Comparison of ENCODE assay signal across 8 mouse cellular contexts in genomic region chr2:154427853-154428360, GRCm38 (mm10). TPM values are rescaled to one million over a fixed set of nuclear protein-coding genes. Genes with fewer than 3 reads are reported as not detected.
DNase-seq lines count a peak whose midpoint lies in the region; ATAC-seq lines count a peak whose summit lies in the region.

No protein-coding gene starts in this region.

- no peak overlapping the region for H3K9ac ChIP-seq in forebrain, embryonic 14.5 days (ENCODE audit: low read length)
- H3K9ac ChIP-seq in midbrain, embryonic 12.5 days (replicated peaks) = no peak overlapping the region

- ATAC-seq in forebrain, embryonic 14.5 days = no peak
- no peak for ATAC-seq in midbrain, embryonic 12.5 days (ENCODE audit: low FRiP score, low read depth)

- WGBS in forebrain, embryonic 14.5 days = 13% methylated on average over 17 of the region's 17 CpGs
- 20% methylated on average over 17 of the region's 17 CpGs for WGBS in midbrain, embryonic 12.5 days

- peak; percentile 62 for DNase-seq in retina, postnatal 1 day
- no peak for DNase-seq in retina, embryonic 14.5 days (ENCODE audit: low spot score)
- DNase-seq in forebrain, embryonic 14.5 days (ENCODE audit: low spot score) = no peak
- DNase-seq in kidney, postnatal 36 days = peak; percentile 78 to 88
- DNase-seq in layer of hippocampus, adult 11-12 months (ENCODE audit: low spot score) = no peak
- DNase-seq in gastrocnemius, adult 8-10 months (ENCODE audit: low spot score in 2 of 2) = no peak
- DNase-seq in layer of hippocampus, adult 9-10 months (ENCODE audit: low spot score) = no peak

- H3K4me3 ChIP-seq in forebrain, embryonic 14.5 days (ENCODE audit: low read depth, low read length) = no peak overlapping the region
- no peak overlapping the region for H3K4me3 ChIP-seq in midbrain, embryonic 12.5 days

- peak overlapping the region; percentile 97 for H3K27ac ChIP-seq in forebrain, embryonic 14.5 days (ENCODE audit: low read depth, low read length)
- peak overlapping the region; percentile 98 for H3K27ac ChIP-seq in midbrain, embryonic 12.5 days (replicated peaks)

- no peaks in the 10 kb centered on the region for H3K36me3 ChIP-seq in forebrain, embryonic 14.5 days (ENCODE audit: control insufficient read depth, insufficient read depth, low read length)
- no peaks in the 10 kb centered on the region for H3K36me3 ChIP-seq in midbrain, embryonic 12.5 days

- H3K9me3 ChIP-seq in forebrain, embryonic 14.5 days (replicated peaks; ENCODE audit: control insufficient read depth, low read length) = no peaks in the 10 kb centered on the region
- H3K9me3 ChIP-seq in midbrain, embryonic 12.5 days = no peaks in the 10 kb centered on the region

- H3K4me1 ChIP-seq in forebrain, embryonic 14.5 days (ENCODE audit: control insufficient read depth, insufficient read depth, low read length) = peaks cover 10% of the 10 kb centered on the region
- peaks cover 22% of the 10 kb centered on the region for H3K4me1 ChIP-seq in midbrain, embryonic 12.5 days

- H3K27me3 ChIP-seq in forebrain, embryonic 14.5 days (replicated peaks; ENCODE audit: control insufficient read depth, insufficient read depth, low read length) = no peaks in the 10 kb centered on the region
- no peaks in the 10 kb centered on the region for H3K27me3 ChIP-seq in midbrain, embryonic 12.5 days

- peak overlapping the region; percentile 16; the same call in 1 of the 2 replicates for H3K4me2 ChIP-seq in forebrain, embryonic 14.5 days (ENCODE audit: low read length)
- 0 out of 2 replicates have a peak overlapping the region, but pooled peaks have one; percentile 4 for H3K4me2 ChIP-seq in midbrain, embryonic 12.5 days (replicated peaks)

RNA-seq across cellular contexts. Expression of gene Cbfa2t2, which starts 8.4 kb away (rescaled TPM):
- 51.9 and 59.4 TPM in 2 replicates for polyA plus RNA-seq in forebrain, embryonic 14.5 days (2014; fragmentation: Nextera tagmentation; extraction: Ambion mirVana)
- polyA plus RNA-seq in midbrain, embryonic 12.5 days (2016; fragmentation: Nextera tagmentation; extraction: Ambion mirVana) = 91.8 and 94.9 TPM in 2 replicates
- 10 to 100 TPM; 12.7 to 14.8 (median 13.5) TPM for total RNA-seq in gastrocnemius, adult 8-10 months (2022)

RNA-seq across cellular contexts. Expression of gene Snta1, which starts 20.0 kb away (rescaled TPM):
- 2.6 and 4.6 TPM in 2 replicates for polyA plus RNA-seq in forebrain, embryonic 14.5 days (2014; fragmentation: Nextera tagmentation; extraction: Ambion mirVana)
- polyA plus RNA-seq in midbrain, embryonic 12.5 days (2016; fragmentation: Nextera tagmentation; extraction: Ambion mirVana) = 7.1 and 8.6 TPM in 2 replicates
- 100 to 1,000 TPM; 156 to 248 (median 181) TPM for total RNA-seq in gastrocnemius, adult 8-10 months (2022)

RNA-seq across cellular contexts. Expression of gene Cdk5rap1, which starts 55.1 kb away (rescaled TPM):
- 18.8 and 24.1 TPM in 2 replicates for polyA plus RNA-seq in forebrain, embryonic 14.5 days (2014; fragmentation: Nextera tagmentation; extraction: Ambion mirVana)
- polyA plus RNA-seq in midbrain, embryonic 12.5 days (2016; fragmentation: Nextera tagmentation; extraction: Ambion mirVana) = 14.3 and 15.4 TPM in 2 replicates
- 10 to 100 TPM; 11.7 to 17.1 (median 12.0) TPM for total RNA-seq in gastrocnemius, adult 8-10 months (2022)

Comparison
In these comparisons a context has a peak if more than half of its experiments do, and no peak if none do; other contexts are left out.
1. DNase-seq: peak in retina, postnatal 1 day (single experiment) and kidney, postnatal 36 days (2 of 2); none in retina, embryonic 14.5 days (single experiment), forebrain, embryonic 14.5 days (single experiment), layer of hippocampus, adult 11-12 months (single experiment), gastrocnemius, adult 8-10 months (0 of 2) and layer of hippocampus, adult 9-10 months (single experiment).